Mouse (Mus musculus): ENCODE measurements around the gene Kcnd1.
"Not testable (repeated sequence)": the region's sequence is repeated elsewhere in the genome, so short reads cannot be mapped to it uniquely, and the experiment has no call there.

Kcnd1 gene

DNA sequence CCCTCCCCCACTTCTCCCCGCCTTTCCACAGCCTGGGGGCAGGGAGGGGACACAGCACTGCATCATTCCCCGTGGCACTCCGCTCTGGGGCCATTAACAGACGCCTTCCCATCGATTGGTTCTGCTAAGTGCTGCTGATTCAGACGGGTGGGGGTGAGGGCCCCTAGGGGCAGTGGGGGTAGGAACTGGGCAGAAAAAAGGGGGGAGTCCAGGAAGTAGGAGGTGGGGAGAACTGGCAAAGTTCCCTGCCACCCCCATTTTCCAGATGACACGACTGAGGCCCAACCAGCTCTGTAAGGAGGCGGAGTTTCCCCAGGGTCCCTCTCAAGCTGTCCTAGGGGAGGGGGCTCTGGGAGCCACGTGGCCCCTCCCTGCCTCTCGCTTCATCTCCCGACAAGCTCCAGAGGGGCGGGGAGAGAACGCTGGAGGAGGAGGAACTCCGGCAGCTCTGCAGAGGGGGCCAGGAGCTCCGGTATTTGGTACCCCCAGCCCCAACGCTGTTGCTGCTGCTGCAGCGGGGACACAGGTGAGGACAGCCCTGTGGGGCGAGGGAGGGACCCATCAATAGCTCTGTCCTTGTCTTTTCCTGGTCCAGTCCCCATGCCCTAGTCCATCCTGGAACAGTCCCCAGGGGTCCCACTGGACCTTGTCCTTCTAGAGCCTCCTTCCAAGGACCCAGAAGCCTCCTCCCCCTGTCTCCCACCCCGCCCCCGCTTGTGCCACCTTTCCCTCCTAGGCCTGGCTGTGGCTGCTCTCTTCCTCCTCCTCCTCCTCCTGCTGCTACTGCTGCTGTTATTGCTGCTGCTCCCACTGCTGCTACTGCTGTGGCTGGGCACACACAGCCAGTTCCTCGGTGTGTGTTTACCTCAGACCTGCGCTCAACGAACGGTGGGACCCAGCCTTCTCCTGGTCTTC lies at the start of gene Kcnd1:
Gene Kcnd1, plus strand, starts transcription at position 425 of the 915 bp plus-strand sequence.
- DNase-seq (ENCODE audit: low spot score): no peak

DNA sequence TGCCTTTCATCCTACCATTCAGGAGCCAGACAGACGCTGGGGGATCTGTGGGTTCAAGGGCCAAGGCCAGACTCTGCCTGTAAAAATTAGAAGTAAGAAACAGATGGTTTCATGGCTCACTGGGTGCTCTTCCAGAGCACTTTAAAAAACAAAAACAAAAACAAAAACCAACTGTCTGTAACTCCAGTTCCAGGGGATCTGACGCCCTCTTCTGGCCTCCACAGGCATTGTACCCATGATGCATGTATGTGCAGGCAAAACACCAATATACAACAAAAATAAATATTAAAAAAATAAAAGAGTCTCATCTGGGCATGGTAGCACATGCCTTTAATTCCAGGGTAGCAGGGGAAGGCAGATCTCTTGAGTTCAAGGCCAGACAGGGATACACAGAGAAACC lies 49.3 kb upstream of the Kcnd1 start:
- no peak for DNase-seq (ENCODE audit: low spot score)

DNA sequence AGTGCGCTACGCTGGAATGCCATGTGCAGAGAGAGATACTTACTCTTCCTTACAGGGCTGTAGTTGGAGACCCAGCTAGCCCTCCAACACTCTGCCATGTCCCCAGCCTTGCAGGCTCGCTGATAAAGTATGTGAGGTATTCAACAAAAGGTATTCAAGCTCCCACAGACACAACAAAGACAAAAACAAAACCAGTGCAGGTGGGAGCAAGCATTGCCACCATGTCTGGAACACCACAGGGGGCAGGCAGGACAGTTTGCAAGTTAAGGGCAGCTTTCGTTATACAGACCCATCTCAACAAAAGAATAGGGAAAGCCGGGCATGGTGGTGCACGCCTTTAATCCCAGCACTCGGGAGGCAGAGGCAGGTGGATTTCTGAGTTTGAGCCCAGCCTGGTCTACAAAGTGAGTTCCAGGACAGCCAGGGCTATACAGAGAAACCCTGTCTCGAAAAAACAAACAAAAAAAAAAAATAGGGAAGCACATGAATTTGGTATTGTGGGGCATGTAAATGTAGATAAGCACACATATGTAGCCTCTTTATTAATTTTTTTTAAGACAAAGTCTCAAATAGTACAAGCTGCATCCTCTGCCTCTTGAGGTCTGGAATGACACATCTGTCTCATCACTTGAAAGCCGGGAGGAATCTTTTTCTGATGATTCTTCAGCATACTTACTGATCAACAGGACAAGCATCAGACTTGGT lies 46.4 kb upstream of the Kcnd1 start:
- no peak for DNase-seq (ENCODE audit: low spot score)

DNA sequence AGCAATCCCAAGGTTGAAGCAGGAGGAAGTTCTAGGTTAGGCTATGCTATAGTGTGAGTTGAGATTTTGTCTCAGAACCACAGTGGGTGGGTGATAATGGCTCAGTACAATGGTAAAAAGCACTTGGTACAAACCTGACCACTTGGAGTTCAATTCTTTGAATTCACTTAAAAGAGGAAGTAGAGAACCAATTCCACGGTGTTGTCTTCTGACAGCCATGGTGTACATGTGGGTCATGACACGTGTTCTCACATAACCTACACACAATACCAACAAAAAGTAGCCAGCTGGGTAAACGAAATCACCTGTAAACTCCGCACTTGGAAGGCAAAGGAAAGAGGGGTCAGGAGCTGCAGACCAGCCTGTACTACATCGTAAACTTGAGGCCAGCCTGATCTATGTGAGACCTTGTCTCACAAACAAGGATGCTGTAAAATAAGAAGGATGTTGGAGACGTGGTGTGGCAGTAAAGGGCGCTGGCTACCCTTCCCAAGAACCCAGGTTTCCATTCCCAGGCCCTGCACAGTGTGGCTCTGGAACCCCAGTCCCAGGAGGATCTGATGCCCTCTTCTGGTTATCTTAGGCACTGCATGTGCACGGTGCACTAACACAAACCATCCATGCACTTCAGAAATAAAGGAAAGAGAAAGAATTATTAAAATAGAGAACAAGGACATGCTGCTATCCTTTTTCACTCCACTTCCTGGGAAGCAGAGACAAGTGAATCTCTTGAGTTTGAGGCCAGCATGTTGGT lies 45.6 kb upstream of the Kcnd1 start:
- DNase-seq (ENCODE audit: low spot score): no peak

DNA sequence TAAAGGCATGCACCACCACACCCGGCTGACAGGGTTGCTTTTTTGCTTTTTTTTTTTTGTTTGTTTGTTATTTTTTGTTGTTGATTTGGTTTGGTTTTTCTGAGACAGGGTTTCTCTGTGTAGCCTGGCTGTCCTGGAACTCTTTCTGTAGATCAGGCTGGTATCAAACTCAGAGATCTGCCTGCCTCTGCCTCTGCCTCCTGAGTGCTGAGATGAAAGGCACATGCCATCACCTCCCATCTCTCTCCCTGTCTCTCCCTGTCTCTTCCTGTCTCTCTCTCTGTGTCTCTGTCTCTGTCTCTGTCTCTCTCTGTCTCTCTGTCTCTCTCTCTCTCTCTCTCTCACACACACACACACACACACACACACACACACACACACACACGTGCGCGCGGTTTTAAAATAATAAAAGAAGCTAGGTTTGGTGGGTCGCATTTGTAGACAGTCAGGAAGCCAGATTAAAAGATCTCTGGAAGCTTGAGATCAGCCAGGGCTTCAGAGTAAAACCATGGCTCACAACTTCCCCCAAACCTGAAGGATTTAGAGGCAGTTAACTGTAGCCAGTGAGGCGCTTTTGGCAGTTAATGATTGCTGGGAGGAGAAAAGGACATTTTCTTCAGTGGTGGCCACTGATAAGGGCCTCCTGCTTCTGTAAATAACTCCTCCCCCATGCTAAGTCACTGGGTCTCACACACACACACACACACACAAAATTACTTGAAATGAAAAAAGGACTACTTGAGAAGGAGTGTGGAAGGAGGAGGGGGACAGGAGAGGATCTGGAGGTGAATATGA lies 43.4 kb upstream of the Kcnd1 start:
- no peak for DNase-seq (ENCODE audit: low spot score)

DNA sequence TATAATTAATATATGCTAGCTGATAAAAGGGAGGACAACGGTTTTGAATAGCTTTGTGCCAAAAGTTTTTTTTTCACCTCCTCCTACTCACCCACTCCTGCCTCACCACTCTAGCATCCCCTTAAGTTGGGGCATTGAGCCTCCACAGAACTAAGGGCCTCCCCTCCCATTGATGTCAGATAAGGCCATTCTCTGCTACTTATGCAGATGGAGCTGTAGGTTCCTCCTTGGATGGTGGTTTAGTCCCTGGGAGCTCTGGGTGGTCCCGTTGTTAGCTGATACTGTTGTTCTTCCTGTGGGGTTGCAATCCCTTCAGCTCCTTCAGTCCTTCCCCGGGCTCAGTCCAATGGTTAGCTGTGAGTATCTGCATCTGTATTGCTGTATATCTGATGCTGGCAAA lies 42.8 kb upstream of the Kcnd1 start:
- DNase-seq (ENCODE audit: low spot score): no peak

DNA sequence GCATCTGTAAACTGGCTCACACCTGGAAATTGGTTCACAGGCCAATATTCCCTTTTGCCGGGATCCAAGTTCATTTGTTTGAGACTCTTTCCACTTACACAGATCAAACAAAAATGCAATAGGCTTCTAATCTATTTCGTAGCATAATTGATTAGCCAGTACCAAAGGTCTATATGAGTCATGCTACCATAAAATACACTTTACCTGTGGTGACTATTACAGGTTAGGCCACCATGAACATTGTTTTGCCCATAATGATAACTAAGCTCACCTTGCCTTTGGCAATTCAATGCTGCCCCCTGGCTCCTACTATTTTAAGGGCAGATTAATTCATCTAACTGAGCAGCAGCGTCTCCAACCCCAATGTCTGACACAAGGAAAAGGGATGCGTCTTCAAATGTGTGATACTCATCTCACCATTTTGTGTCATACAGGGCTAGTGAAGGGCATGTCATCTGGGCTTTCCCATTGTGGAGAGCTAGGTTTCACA lies 39.4 kb upstream of the Kcnd1 start:
- DNase-seq (ENCODE audit: low spot score): no peak

DNA sequence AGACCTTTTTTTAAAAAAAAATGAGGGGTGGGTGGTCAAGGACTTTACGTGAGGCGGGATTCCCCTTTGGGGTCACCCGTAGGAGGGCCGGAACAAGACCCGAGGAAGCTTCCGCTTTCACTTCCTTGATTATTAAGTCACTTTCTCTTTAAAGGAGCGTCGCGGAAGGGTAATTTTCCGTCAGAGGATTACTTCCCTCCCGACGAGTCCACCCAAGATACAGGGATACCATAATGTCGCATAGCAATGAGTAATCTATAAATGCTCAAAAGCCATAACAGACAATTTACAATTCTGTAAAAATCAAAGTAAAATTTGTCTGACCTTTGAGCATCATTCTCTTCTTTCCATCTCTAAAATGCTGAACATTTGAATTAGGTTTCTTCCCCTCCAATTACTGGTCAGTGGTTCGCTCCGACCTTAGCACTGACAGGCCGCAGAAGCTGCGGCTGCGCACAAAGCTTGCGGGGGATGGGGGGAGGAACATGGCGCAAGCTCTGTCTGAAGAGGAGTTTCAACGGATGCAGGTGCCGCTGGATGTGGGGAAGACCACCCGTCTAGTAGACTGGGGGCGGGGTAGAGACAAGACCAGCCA lies 32.5 kb upstream of the Kcnd1 start, which contains the start of gene Gripap1:
Gene Gripap1, plus strand, starts transcription at position 224 of the 595 bp plus-strand sequence.
- no peak for DNase-seq (ENCODE audit: low spot score)

DNA sequence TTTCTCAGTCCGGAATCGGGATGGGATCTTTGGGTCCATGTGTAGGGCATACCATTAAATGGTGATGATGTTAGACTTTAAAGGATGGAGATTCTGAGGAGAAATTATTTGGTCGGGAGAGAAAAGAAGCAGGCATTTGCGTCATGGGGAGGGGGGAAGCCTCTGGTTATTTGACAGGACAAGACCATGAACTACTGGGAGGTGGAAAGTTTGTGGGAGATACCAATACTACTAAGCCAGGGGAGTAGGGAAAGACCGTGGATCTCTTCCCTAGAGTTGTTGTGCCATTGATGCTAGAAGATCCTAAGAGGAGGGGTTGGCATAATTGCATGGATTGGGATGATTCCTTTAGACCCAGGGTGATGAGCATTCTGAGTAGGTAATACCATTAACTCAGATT lies 31.8 kb upstream of the Kcnd1 start:
- DNase-seq (ENCODE audit: low spot score): no peak

DNA sequence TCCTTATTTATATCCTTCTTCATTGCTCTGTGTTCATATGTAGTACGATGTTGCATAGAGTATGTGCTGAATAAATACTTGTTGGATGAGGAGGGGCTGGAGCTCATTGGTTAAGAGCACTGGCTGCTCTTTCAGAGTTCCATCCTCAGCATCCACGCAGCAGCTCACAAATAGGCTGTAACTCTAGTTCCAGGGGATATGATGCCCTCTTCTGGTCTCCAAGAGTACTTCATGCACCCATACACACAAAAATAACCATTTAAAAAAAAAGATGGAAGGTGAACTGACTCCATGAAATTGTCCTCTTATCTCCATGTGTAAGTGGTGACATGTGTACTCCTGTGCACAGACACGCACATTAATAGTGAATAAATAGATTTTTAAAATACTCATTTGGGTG lies 28.7 kb upstream of the Kcnd1 start:
- DNase-seq (ENCODE audit: low spot score): no peak

DNA sequence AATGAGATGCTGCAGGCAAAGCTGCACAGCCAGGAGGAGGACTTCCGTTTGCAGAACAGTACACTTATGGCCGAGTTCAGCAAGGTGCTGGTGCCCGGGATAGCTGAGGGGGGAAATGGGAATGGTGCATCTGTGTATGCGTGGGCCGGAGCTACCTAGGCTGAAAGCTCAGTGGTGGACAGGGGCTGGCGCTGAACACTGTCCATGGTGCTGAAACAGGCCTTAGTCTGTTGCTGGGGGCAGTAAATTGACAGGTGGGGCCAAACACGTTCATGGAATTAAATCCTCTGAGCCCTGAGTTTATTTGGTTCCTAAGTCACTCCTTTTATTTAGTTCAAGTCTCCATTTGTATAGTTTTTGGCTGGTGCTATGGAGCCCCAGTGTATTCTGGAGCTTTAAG lies 27.1 kb upstream of the Kcnd1 start:
- no peak for DNase-seq (ENCODE audit: low spot score)

DNA sequence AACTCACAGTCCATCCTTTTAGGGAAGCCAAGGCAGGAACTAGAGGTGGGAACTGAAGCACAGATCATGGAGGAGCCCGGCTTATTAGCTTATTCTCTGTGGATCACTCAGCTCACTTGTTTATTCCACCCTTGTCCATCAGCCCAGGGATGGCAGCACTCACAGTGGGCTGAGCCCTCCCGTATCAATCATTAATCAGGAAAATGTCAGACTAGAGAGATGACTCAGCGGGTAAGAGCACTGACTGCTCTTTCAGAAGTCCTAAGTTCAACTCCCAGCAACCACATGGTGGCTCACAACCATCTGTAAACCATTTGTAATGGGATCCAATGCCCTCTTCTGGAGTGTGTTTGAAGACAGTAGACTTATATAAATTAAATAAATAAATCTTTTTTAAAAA lies 24.8 kb upstream of the Kcnd1 start:
- DNase-seq (ENCODE audit: low spot score): no peak

DNA sequence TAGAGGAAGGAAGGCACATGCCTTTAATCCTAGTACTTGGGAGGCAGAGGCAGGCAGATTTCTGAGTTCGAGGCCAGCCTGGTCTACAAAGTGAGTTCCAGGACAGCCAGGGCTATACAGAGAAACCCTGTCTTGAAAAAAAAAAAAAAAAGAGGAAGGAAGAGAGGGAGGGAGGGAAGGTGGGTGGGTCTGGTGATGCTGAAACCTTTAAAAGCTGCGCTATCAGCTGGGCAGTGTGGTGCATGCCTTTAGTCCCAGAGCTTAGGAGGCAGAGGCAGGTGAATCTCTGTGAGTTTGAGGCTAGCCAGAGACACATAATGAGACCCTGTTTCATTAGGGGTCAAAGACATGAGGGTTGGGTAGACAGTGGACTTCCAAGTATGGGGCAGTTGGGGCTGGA lies 19.9 kb upstream of the Kcnd1 start:
- DNase-seq (ENCODE audit: low spot score): not testable (repeated sequence)

DNA sequence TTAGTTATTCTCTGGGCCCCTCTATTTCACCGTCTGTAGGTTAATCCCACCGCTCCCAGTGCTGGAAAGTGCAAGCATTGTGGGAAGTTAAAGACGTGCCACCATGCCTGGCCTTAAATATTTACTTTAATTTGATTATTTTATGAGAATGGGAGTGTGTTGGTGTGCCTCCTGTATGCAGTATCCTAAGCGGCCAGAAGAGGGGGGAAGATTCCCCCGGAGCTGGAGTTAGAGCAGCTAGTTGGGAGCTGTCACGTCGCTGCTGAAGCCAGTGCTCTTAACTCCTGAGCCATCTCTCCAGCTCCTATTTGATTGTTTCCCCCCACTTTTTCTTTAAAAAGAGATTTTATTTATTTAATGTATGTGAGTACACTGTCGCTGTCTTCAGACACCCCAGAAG lies 7.1 kb upstream of the Kcnd1 start:
- not testable (repeated sequence) for DNase-seq (ENCODE audit: low spot score)

DNA sequence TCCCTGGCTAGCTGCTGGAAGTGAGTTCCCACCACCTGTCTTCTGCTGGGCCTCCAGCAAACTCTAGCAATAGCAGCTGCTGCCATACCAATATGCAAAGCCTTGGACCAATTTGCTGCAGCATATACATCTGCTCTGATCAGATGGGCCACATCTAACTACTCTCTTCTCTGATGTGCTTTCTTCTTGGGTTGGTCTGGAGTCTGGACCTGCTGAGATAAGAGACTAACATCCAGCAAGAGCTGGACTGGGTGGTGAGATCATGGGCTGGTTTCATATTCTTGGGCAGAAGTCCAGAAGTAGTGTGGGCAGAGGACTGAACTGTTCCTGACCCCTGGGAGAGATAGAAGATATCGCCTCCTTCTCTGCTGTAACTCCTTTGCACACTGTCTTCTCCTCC lies 15.1 kb downstream of the Kcnd1 start:
- DNase-seq (ENCODE audit: low spot score): no peak

DNA sequence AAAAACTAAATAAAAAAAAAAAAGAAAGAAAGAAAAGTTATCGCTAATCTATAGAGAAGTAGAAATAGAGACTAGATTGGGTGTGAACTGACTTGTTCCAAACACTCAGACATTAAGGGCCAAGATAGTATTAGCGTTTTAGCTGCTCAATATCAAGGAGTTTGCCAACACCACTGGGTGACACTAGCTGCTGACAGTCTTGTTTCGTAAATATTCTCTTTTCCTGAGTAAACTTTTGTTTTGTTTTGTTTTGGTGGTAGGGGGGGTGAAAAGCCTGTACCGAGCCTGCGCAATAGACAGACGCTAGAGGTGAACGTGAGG lies 18.7 kb downstream of the Kcnd1 start:
- DNase-seq (ENCODE audit: low spot score): no peak

DNA sequence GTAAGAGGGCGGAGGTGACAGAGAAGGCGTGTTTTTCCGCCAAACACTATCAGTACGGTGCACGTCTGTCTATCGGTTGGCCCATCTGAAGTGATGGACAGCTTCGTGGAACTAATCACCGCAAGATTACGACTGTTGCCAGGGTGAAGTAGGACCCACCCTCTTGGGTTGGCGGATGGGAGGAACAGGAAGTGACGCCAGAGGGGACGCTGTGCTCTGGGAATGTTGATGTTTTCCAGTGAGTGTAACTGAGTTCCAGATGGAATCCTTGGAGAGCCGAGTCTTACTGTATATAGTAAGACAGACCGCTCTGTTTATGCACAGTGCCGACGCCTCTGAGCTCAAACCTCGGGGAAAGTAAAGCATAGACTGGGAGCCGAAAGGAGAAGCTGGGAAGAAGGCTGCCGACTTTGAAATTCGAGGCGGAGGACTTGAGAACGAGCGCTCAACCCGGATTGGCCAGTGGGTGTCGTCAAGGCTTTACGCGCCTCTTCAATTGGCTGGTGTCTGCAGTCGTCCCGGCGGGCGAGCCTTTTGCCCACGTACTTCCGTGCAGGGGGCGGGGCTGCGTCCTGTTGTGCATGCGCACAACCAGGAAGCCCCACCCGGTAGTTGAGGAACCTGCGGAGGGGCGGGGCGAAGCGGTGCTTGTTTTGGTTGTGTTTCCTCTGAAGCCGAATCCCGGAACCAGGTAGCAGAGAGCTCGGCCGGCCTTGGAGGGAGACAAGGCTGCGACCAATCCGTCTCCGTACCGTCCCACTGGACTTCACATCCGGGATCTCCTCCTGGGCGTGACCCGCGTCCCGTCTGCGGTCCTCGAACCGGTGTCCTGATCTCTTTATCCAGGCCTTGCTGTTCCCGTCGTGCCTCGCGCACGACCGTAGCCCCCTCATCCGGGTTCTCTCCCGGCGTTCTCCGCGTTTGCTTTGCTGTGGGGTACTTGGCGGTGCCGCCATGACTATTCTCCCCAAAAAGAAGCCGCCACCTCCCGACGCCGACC lies 19.4 kb downstream of the Kcnd1 start, which contains the start of gene Otud5:
Gene Otud5, plus strand, starts transcription at position 202 of the 1,000 bp plus-strand sequence.
- peak; percentile 54 for DNase-seq (ENCODE audit: low spot score)

DNA sequence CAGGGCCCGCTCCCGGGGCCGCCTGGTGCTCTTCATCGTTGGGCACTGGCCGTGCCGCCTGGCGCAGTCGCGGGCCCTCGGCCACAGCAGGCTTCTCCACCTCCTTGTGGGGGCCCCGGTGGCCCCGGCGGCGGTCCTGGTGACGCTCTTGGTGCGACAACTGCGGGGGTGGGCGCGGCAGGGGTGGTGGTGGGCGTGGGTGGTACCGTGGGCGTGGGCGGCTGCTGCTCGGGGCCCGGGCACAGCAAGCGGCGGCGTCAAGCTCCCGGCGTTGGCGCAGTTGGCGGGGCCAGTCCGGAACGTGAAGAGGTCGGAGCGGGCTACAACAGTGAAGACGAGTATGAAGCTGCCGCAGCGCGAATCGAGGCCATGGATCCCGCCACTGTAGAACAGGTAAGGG lies 20.2 kb downstream of the Kcnd1 start:
- DNase-seq (ENCODE audit: low spot score): no peak

DNA sequence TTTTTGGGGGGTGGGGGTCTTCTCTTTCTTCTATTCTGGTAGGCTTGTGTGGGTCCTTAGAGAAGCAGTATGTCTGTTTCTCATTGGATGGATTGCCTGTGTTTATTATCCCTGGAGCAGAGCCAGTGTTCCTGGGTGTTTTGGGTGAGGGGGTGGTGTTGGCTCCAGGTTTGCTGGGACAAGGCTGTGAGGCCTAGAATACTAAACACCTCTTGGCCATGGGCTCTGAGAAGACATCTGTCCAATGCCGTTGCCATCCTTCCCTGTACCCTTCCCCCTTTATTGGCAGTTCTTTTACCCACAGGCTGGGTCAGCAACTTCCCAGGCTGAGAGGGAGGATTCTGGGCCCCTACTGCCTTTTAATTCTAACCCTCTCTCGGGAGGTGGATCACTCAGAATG lies 25.8 kb downstream of the Kcnd1 start:
- no peak for DNase-seq (ENCODE audit: low spot score)

DNA sequence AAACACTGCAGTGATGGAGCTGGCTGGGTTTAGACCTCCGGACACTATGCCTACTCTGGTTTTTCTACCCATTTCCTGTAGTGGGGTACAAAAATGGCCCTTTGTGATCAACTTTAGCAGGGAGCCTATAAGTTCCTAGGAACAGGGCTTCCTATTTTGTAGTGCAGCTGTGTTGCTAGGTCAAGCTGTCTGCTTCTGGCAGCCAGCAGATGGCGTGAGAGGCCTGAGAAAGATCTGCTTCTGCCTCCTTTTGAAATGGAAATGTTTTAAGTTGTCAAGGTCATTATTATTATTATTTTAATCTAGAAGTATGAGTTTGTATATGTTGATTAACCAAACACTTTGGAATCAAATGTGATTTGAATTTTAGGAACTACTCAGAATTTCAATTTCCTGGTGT lies 32.5 kb downstream of the Kcnd1 start:
- no peak for DNase-seq (ENCODE audit: low spot score)
